Mouse (Mus musculus): ENCODE results near the gene Zbtb1. TPM values are rescaled to one million over a fixed set of nuclear protein-coding genes. Genes with fewer than 3 reads are reported as not detected.

Gene Zbtb1
- polyA plus RNA-seq, 1 experiment from 2014 or later = 6.4 TPM

DNA sequence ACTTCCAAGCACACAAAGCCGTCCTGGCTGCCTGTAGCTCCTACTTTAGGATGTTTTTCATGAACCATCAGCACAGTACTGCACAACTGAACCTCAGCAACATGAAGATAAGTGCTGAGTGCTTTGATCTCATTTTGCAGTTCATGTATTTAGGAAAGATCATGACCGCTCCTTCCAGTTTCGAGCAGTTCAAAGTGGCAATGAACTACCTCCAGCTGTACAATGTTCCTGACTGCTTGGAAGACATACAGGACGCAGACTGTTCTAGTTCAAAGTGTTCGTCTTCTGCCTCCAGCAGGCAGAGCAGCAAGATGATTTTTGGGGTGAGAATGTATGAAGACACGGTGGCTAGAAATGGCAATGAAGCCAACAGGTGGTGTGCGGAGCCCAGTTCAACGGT, 15.3 kb downstream of the Zbtb1 start:
- H3K4me2 ChIP-seq = no peak overlapping the region
- H3K4me3 ChIP-seq = no peak overlapping the region
- no peaks in the 10 kb centered on the region for H3K27me3 ChIP-seq (replicated peaks)
- 81% methylated on average over 8 of the region's 8 CpGs for WGBS
- no peaks in the 10 kb centered on the region for H3K9me3 ChIP-seq
- H3K36me3 ChIP-seq = peaks cover 57% of the 10 kb centered on the region
- H3K27ac ChIP-seq (replicated peaks) = no peak overlapping the region
- H3K4me1 ChIP-seq = peaks cover 6% of the 10 kb centered on the region
- H3K9ac ChIP-seq = no peak overlapping the region
- no peak for ATAC-seq (ENCODE audit: extremely low read depth, insufficient number of reproducible peaks, low FRiP score, low TSS enrichment)

DNA sequence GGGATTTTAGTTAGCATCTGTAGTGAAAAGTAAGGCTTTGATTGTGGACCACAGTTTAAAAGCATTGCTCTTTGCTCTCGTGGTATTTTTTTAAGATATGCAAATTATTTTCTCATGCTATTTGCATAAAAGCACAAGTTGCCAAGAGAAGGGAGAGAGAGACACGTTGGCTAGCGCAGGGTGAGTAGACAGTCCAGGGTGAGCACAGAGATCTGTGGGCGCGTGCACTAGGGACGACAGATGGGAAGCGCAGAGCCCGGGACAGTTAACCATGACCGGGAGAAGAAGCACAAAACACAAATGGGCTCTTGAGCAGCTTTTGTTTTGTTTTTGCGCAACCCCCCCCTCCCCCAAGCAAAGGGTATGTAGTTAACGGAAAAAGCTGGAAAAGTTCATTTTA, 18.7 kb downstream of the Zbtb1 start:
- Histone ChIP-seq H3K4me2 (no peak overlapping the region), H3K27ac (replicated peaks) (no peak overlapping the region), H3K36me3 (peaks cover 52% of the 10 kb centered on the region), H3K27me3 (replicated peaks) (no peaks in the 10 kb centered on the region), H3K9ac (no peak overlapping the region), H3K9me3 (no peaks in the 10 kb centered on the region), H3K4me1 (0 out of 2 replicates have a peak, but pooled peaks cover 7% of the 10 kb centered on the region), H3K4me3 (no peak overlapping the region)
- no peak for ATAC-seq (ENCODE audit: extremely low read depth, insufficient number of reproducible peaks, low FRiP score, low TSS enrichment)
- 87% methylated on average over 11 of the region's 11 CpGs for WGBS

DNA sequence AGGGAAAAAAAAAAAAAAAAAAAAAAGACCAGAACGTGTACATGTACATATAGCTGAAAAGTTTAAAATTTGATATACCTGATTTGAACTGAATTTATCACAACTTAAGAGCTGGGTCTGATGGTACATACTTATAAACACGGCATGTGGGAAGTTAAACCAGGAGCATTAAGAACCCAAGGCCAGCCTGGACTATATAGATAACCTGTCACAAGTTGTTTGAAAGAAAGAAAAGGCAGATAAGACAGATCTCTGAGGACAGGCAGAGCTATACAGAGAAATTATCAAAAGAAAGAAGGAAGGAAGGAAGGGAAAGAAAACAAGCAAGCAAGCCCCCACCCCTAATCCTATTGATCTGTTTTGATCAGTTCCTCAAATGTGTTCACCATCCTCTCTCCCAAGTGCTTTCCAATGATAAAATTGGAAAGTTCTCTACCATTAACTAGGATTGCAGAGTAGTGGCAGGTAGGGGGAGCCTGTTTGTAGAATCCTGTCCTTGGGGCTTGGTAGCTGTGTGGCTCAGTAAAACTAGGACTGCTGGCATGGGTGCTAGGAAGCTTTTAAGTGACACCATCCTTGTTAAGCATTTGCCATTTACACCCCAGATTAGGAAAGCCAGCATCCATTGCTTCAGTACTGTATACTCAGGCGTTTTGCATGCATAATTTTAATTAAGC, 21.7 kb downstream of the Zbtb1 start:
- no peak overlapping the region for H3K27ac ChIP-seq (replicated peaks)
- H3K4me2 ChIP-seq = no peak overlapping the region
- no peak for ATAC-seq (ENCODE audit: extremely low read depth, insufficient number of reproducible peaks, low FRiP score, low TSS enrichment)

DNA sequence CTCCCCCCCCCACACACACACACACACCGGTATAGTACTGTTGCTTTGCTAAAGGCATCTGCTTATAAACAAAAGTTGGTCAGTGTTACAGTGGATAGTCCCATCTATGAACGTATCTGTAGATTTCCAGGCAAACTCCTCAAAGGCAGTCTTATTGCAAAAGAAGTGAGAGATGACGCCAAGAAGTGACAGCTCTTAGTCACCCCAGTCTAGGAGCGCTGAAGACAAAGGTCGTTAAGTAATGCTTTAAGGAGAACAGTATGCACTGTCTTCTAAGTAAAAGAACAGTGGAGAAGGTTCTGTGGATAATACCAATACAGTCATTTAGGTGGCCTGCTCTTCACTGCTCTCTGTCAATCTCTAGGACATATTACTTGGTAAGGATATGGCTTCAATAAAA, 22.9 kb downstream of the Zbtb1 start:
- Histone ChIP-seq H3K4me1 (peaks cover 7% of the 10 kb centered on the region; the same call in 1 of the 2 replicates), H3K27ac (replicated peaks) (no peak overlapping the region), H3K9me3 (no peaks in the 10 kb centered on the region), H3K36me3 (peaks cover 31% of the 10 kb centered on the region), H3K9ac (no peak overlapping the region), H3K4me3 (no peak overlapping the region), H3K27me3 (replicated peaks) (no peaks in the 10 kb centered on the region), H3K4me2 (no peak overlapping the region)
- no peak for ATAC-seq (ENCODE audit: extremely low read depth, insufficient number of reproducible peaks, low FRiP score, low TSS enrichment)
- WGBS = 73% methylated on average over 5 of the region's 5 CpGs

More for the DNA sequence above, 21.7 kb downstream of the Zbtb1 start:
- H3K9me3 ChIP-seq = no peaks in the 10 kb centered on the region
- peaks cover 37% of the 10 kb centered on the region for H3K36me3 ChIP-seq
- H3K4me1 ChIP-seq = 0 out of 2 replicates have a peak, but pooled peaks cover 7% of the 10 kb centered on the region
- H3K4me3 ChIP-seq = no peak overlapping the region
- WGBS = 61% methylated on average over 3 of the region's 3 CpGs
- no peak overlapping the region for H3K9ac ChIP-seq
- no peaks in the 10 kb centered on the region for H3K27me3 ChIP-seq (replicated peaks)

DNA sequence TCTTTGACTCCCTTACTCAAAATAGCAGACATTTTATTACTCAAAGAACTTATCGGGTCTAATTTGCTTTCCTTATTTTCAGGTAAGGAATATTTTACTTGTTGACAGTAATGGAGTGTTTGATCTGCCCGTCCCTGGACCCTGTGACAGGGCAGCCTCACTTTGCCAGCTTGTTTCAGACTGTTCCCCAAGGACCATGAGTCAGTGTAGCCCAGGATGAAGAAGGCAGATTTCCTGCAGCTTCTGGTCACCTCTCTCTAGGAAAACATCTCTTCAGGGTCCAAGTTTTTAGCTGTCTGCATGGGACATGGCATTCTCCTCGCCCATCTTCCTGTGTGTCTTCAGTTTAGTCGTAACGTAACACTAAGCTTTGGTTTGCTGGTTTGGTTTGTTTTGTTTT, 27.2 kb downstream of the Zbtb1 start:
- WGBS = 85% methylated on average over 5 of the region's 5 CpGs
- no peak overlapping the region for H3K27ac ChIP-seq (replicated peaks)
- H3K27me3 ChIP-seq (replicated peaks) = no peaks in the 10 kb centered on the region
- peaks cover 10% of the 10 kb centered on the region for H3K4me1 ChIP-seq
- H3K9ac ChIP-seq = no peak overlapping the region
- peaks cover 5% of the 10 kb centered on the region for H3K36me3 ChIP-seq
- H3K4me3 ChIP-seq = no peak overlapping the region
- ATAC-seq (ENCODE audit: extremely low read depth, insufficient number of reproducible peaks, low FRiP score, low TSS enrichment) = no peak
- H3K4me2 ChIP-seq = no peak overlapping the region
- H3K9me3 ChIP-seq = no peaks in the 10 kb centered on the region

DNA sequence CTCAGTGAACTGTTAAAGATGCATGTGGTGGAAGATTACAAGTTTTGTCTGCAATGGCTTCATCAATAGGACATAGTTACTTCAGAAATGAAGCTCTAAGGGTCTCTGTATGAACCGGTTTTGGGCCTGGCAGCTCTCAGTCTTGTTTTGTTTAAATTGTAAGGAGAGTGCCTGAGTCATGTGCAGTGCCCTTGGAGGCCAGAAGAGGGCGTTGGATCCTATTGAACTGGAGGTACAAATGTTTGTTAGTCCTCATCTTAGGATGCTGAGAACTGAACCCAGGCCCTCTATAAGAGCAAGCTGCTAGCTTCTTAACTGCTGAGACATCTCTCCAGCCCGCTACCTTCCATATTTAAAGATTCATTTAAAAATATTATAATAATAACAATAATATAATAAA, 31.6 kb downstream of the Zbtb1 start:
- no peak for ATAC-seq (ENCODE audit: extremely low read depth, insufficient number of reproducible peaks, low FRiP score, low TSS enrichment)
- Histone ChIP-seq H3K4me2 (no peak overlapping the region), H3K4me1 (peaks cover 34% of the 10 kb centered on the region), H3K9ac (no peak overlapping the region), H3K27me3 (replicated peaks) (peaks cover 22% of the 10 kb centered on the region), H3K36me3 (no peaks in the 10 kb centered on the region; the same call in 1 of the 2 replicates), H3K9me3 (no peaks in the 10 kb centered on the region), H3K4me3 (no peak overlapping the region), H3K27ac (replicated peaks) (no peak overlapping the region)
- 52% methylated on average over 3 of the region's 3 CpGs for WGBS

DNA sequence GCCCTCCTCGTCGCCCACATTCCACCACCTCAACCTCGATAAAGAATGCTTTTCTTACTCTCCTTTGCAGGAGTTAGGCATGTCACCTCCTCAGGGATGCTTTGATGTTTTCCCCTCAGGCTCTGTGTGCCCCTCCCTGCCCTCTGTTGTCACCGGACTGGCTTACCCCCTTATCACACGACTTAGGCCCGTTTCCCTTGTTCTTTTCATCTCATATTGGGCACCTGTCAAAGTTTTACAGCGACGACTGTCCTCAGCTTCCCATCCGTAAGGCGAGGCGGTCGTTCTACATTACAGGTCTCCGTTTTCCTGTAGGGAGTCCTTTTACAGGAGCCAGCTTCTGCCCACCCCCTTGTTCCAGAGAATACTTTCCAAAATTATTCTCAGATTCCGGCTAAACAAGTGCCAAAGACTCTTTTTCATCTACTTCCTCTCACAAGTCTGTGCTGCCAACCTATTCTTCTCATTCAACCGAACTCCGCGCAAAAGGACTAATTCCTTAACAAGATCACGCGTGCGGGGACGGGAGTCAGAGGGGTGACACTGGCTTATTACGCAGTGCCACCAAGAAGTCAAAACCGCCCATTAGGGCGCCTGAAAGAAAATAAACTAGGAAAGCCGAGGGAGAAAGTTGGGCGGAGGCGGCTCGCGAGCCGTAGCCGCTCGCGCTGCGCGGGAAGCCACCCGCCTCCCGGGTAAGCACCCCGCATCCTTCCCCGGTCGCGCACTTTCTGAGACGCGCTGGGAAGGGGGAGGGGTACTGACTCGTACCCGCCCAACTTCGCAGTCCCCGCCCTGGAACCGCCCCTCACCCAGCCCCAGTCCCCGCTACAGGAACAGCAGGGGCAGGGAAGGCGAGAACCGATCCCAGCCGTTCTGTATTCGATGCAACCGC, 33.2 kb downstream of the Zbtb1 start:
- WGBS = 1% methylated on average over 54 of the region's 54 CpGs

DNA sequence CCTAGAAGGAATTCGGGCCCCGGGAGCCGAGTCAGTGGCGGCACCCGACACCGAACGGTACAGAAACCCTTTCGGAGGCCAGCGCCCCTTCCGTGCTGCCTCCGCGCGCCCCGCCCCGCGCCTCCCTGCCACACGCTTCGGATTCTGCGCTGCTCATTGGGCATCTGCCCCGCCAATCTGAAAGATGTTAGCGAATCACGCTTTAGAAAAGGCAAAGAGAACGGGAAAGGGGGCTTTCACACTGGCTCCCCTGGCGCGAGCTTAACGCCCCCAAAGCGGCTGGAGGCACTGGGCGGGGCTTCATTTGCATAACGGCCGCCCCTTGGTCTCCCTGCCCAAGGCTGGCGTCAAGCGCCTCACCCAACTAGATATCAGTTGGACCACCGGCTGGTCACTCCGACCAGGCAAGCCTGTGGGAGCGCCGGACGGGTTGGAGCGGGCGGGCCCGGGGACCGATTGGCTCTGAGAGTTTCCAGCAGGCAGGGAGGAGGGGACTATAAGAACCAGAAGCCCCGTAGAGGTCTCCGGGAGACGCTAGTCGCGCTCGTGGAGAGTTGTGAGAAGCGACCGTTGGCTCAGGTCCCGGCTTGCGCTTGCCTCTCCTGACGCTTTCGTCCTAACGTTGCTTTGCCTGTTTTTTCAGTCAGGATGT, 33.9 kb downstream of the Zbtb1 start, which contains the start of gene Hspa2:
TSS of gene Hspa2 (plus strand) at position 291 of the 652 bp plus-strand sequence.
- peak within 1 kb of the TSS; percentile 61 for H3K4me3 ChIP-seq
- peaks cover 26% of the 10 kb centered on the region for H3K4me1 ChIP-seq
- H3K9ac ChIP-seq = peak within 1 kb of the TSS; percentile 80
- WGBS = under 1% methylated on average over 54 of the region's 54 CpGs
- H3K9me3 ChIP-seq = no peaks in the 10 kb centered on the region
- H3K27ac ChIP-seq (replicated peaks) = peak within 1 kb of the TSS; percentile 92
- H3K27me3 ChIP-seq (replicated peaks) = peaks cover 35% of the 10 kb centered on the region
- peak; percentile 95 for ATAC-seq (ENCODE audit: extremely low read depth, insufficient number of reproducible peaks, low FRiP score, low TSS enrichment)
- H3K36me3 ChIP-seq = no peaks in the 10 kb centered on the region; the same call in 1 of the 2 replicates
- peak within 1 kb of the TSS; percentile 97 for H3K4me2 ChIP-seq

More for the DNA sequence above, 33.2 kb downstream of the Zbtb1 start:
- H3K4me1 ChIP-seq = peaks cover 33% of the 10 kb centered on the region
- H3K27me3 ChIP-seq (replicated peaks) = peaks cover 35% of the 10 kb centered on the region
- peak; percentile 83 for ATAC-seq (ENCODE audit: extremely low read depth, insufficient number of reproducible peaks, low FRiP score, low TSS enrichment)
- peak overlapping the region; percentile 61 for H3K4me3 ChIP-seq
- peak overlapping the region; percentile 80 for H3K9ac ChIP-seq
- no peaks in the 10 kb centered on the region; the same call in 1 of the 2 replicates for H3K36me3 ChIP-seq
- H3K4me2 ChIP-seq = peak overlapping the region; percentile 97
- H3K27ac ChIP-seq (replicated peaks) = peak overlapping the region; percentile 92
- H3K9me3 ChIP-seq = no peaks in the 10 kb centered on the region

DNA sequence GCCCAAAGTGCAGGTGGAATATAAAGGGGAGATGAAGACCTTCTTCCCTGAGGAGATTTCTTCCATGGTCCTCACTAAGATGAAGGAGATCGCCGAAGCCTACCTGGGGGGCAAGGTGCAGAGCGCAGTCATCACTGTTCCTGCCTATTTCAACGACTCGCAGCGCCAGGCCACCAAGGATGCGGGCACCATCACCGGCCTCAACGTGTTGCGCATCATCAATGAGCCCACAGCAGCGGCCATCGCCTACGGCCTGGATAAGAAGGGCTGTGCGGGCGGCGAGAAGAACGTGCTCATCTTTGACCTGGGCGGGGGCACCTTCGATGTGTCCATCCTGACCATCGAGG, 34.7 kb downstream of the Zbtb1 start:
- no peaks in the 10 kb centered on the region for H3K36me3 ChIP-seq
- WGBS = 9% methylated on average over 20 of the region's 20 CpGs
- H3K27ac ChIP-seq (replicated peaks) = no peak overlapping the region
- no peak for ATAC-seq (ENCODE audit: extremely low read depth, insufficient number of reproducible peaks, low FRiP score, low TSS enrichment)
- H3K4me3 ChIP-seq = peak overlapping the region; percentile 61
- H3K9ac ChIP-seq = peak overlapping the region; percentile 77
- no peaks in the 10 kb centered on the region for H3K9me3 ChIP-seq
- H3K4me1 ChIP-seq = peaks cover 26% of the 10 kb centered on the region
- H3K4me2 ChIP-seq = peak overlapping the region; percentile 97
- peaks cover 35% of the 10 kb centered on the region for H3K27me3 ChIP-seq (replicated peaks)

DNA sequence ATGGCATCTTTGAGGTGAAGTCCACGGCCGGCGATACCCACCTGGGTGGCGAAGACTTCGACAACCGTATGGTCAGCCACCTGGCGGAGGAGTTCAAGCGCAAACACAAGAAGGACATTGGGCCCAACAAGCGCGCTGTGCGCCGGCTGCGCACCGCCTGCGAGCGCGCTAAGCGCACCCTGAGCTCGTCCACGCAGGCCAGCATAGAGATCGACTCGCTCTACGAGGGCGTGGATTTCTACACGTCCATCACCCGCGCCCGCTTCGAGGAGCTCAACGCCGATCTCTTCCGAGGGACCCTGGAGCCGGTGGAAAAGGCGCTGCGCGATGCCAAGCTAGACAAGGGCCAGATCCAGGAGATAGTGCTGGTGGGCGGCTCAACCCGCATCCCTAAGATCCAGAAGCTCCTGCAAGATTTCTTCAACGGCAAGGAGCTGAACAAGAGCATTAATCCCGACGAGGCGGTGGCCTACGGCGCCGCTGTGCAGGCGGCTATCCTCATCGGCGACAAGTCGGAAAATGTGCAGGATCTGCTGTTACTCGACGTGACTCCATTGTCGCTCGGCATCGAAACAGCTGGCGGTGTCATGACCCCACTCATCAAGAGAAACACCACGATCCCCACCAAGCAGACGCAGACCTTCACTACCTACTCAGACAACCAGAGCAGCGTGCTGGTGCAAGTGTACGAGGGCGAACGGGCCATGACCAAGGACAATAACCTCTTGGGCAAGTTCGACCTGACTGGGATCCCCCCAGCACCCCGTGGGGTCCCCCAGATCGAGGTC, 35.3 kb downstream of the Zbtb1 start:
- peak overlapping the region; percentile 97 for H3K4me2 ChIP-seq
- peaks cover 26% of the 10 kb centered on the region for H3K4me1 ChIP-seq
- H3K27ac ChIP-seq (replicated peaks) = no peak overlapping the region
- no peaks in the 10 kb centered on the region for H3K36me3 ChIP-seq
- peak overlapping the region; percentile 61 for H3K4me3 ChIP-seq
- peaks cover 35% of the 10 kb centered on the region for H3K27me3 ChIP-seq (replicated peaks)
- H3K9ac ChIP-seq = peak overlapping the region; percentile 77
- WGBS = 3% methylated on average over 64 of the region's 64 CpGs
- H3K9me3 ChIP-seq = no peaks in the 10 kb centered on the region
- no peak for ATAC-seq (ENCODE audit: extremely low read depth, insufficient number of reproducible peaks, low FRiP score, low TSS enrichment)

Measured in heart, embryonic 13.5 days (tissue).